Mouse (Mus musculus): ENCODE data around the gene Dgkk. TPM values are rescaled to one million over a fixed set of nuclear protein-coding genes. Genes with fewer than 3 reads are reported as not detected.
"Not testable (repeated sequence)": the region's sequence is repeated elsewhere in the genome, so short reads cannot be mapped to it uniquely, and the experiment has no call there.

Dgkk gene
- total RNA-seq (2021): 1 to 10 TPM; 1.9 to 3.6 TPM
- long read RNA-seq: 0 reads

DNA sequence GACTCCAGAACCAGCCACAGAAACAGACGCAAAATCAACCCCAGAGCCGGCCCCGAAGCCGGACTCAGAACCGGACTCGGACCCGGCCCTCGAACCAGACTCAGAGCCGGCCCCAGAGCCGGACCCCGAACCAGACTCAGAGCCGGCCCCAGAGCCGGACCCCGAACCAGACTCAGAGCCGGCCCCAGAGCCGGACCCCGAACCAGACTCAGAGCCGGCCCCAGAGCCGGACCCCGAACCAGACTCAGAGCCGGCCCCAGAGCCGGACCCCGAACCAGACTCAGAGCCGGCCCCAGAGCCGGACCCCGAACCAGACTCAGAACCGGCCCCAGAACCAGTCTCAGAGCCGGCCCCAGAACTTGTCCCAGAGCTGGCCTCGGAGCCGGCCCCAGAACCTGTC lies at the start of gene Dgkk:
Gene Dgkk (plus strand): TSS at position 301 of the 400 bp plus-strand sequence.
- DNase-seq (ENCODE audit: low spot score in 2 of 2): not testable (repeated sequence)

DNA sequence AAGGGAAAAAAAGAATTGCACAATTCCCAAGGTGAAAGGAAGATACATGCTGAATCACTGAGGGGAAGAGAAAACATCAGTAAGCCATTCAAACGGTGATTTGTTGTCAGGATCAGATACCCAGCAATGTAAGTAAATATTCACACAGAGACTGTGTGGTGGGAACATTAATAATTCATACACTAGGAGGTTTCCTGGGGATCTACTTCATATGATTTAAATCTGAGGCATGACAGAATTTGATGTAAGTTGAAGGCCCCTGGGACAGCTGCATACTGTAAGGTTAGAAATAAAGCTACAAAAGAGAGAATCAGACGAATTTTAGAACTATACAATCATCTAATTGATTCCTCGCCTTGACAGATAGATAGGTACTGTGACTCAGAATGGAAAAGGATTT lies 45.1 kb upstream of the Dgkk start:
- DNase-seq (ENCODE audit: low spot score in 2 of 2): no peak

DNA sequence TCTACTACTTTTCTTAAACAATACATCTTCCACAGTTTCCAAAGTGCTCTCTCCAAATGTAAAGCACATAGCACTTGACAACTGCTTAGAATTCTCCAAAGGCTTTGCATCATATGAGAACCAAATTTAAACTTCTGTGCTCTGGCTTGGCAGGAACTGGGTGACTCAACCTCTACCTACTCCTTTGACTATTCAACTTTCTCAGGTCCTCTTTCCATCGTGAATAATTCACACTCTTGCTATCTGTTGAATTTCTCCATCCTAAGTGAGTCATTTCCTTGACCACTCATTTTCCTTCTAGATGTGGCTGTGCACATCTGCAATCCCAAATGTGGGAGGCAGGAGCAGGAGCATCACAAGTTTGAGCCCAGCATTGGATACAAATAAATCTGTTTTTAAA lies 28.4 kb upstream of the Dgkk start:
- DNase-seq (ENCODE audit: low spot score in 2 of 2): no peak

DNA sequence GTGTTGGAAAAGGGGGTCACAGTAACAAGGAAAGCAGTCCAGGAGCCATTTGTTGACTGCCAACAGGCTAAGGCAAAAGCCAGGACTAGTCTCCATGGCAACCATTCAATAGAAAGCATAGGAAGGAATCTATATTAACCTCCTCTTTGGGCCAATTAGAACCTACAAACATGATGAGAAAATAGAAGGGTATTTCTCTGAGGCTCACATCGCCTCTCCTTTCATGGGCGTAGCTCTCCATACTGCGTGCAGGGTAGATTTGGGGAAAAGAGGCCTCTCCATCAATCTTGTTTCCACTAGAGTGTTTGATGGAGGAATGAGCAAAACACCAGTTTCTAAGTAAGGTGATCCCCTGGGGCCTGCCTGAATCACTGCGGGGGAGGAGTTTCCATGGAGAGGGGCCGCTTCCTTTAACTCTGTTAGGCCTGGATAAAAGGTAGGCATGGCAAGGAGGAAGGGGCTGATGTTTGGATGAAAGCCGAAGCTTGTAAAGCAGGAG lies 27.5 kb upstream of the Dgkk start:
- DNase-seq (ENCODE audit: low spot score in 2 of 2): no peak

DNA sequence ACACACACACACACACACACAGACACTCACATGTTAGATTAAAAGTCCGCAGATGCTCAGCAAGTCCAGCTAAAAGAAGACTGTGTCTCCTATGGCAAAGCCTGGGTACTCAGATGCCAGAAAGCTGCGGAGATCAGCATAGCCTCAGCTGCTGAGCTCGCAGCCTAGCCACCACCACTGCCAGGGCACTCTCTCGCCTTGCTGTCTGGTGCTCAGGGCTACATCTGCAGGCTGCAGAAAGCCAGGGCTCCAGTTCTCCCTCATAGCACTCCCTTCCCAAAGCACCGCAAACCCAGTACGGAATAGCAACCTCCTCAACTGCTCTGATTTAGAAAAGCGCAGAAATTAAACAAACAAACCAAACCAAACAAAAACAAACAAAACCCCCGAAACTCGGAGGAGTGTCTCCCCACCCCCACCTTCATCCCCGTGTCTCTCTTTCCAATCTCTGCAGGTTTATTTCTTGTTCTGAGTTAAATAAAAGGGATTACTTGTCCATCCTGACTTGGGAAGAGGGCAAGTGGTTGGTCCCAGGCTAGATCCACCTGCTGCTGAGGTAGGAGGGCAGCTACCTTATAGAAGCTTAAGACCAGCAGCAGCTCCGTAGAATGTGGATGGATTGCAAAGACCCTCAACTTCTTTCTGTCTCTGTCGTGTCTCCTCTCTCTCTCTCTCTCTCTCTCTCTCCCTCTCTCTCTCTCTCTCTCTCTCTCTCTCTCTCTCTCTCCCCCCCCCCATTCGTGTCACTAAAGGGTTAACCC lies 1.4 kb upstream of the Dgkk start:
- peak in 1 of 2 experiments; percentile 12 for DNase-seq (ENCODE audit: low spot score in 2 of 2)

DNA sequence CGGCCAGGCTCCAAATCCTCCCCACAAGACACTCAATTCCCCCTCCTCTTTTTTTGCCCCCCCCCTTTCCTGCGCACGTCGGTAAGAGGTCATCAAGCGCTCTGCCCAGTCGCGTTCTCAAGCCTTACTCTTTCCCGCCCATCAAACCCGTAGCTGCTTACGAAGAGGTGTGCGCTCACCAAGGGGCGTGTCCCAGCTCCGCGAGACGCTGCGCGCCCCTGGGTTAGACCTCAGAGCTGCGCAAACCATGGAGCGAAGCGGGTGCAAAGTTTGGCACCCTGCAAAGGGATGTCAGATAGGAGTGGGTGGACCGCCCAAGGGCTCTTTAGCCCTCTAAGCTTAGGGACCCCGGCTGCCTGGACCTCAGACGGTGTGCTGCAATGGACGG lies 862 bp upstream of the Dgkk start:
- peak in 1 of 2 experiments; percentile 19 for DNase-seq (ENCODE audit: low spot score in 2 of 2)

DNA sequence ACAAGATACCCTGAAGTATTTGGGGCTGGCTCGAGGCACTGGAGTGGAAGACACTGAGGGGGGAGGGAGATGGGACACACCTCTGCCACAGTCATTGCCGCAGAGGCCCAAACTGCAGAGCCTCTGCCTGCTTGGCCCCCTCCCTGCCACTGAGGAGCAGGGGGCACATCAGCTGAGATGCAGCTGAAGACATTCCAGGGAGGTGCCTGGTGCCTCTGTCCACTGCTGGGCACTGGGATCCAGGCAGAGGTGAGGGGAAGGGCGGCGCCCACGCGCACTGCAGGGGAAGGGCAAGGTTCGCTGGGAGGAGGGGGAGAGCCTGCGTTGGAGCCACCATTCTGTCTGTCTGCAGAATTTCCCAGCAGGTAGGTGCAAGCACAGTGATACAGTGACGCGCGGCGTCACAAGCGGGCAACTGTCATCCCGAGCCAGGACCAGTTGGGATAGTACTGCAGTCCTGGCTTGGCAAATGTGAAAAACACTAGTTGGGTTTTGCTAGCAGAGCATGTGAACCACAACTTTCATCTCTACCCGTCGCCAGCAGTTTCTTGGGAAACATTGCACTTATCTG lies 948 bp downstream of the Dgkk start:
- no peak for DNase-seq (ENCODE audit: low spot score in 2 of 2)

DNA sequence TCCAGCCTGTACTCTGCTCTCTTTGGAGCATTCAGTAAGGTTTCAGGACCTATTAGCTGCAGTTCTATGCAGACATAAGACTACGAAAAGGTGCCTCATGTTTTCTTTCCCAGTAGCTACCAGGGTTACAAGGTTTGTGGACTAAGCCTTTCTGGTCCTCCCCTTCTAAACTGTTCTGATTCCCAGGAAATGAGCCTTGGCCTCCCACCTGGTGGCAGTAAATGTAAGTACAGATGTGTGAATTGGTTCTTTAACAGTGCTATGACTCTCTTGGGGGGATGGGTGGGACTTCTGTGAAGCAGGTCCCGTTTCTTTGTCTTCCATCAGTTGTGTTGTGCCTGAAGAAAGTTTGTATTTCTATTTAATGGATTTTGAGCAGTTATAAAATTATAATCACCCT lies 53.4 kb downstream of the Dgkk start:
- no peak for DNase-seq (ENCODE audit: low spot score in 2 of 2)

DNA sequence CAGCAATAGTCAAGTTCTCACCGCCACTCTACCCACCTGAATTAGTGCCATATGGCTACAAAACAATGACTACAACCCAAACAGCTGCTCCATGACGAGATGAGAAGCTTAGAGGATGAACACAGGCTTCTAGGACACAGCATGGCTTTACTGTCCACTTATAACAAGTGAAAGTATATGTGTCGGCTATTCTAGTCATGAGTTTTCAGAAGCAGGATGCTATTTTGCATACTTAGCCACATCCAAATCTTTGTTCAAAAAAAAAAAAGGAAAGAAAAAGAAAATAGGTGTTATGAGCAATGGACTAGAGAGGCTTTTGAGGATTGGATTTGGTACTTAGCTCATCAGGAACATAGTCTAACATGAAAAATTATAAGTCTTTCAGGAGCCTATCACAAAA lies 74.4 kb downstream of the Dgkk start:
- DNase-seq (ENCODE audit: low spot score in 2 of 2): no peak

DNA sequence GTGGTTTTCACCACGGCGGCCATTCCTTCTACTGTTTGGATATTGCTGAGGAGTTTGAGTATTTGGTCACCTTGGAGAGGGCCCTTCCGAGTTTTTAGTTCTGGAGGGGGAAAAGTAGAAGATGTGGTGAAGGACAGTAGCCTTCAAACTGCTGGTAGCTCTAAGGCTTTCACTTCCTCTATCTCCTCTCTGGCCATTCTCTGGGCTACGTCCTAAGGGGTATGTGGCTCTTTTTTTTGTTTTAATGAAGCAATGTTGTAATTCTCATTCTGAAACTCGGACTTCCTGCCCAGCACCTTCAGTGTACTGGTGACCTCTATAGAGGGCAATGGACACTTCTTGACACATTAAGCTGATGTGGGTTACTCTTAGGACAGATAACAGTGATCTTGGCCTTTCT lies 75.0 kb downstream of the Dgkk start:
- DNase-seq (ENCODE audit: low spot score in 2 of 2): no peak

DNA sequence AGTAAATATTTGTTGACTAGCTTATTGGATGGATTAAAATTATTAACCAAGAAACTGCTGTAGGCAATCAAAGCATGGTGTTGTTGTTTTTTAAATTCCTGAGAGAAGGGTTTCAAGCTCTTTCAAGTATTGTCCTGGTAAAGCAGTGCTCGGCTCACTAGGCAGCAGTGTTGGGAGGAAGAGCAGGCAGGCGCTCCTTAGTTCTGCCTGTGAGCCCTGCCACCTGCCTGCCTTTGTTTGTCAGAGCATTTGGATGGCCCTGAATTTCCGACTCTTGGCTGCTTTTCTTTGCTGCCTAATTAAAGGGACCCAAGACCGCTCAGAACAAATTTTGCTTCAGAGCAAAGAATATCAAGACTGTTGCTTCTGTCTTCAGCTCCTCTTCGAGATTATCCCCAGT lies 114.8 kb downstream of the Dgkk start:
- DNase-seq (ENCODE audit: low spot score in 2 of 2): no peak

DNA sequence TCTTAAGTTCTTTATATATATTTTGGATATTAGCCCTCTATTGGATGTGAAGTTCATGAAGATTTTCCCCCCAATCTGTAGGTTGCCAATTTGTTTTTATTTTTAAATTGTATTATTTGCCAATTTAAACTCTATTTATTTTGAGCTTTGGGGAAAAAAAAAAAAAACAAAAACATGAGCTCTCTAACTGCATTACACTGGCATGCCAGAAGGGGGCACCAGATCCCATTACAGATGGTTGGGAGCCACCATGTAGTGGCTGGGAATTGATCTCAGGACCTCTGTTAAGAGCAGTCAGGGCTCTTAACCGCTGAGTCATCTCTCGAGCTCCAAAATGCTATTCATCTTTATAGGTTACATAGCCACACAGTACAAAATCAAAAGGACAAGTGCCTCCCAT lies 131.9 kb downstream of the Dgkk start:
- no peak for DNase-seq (ENCODE audit: low spot score in 2 of 2)

DNA sequence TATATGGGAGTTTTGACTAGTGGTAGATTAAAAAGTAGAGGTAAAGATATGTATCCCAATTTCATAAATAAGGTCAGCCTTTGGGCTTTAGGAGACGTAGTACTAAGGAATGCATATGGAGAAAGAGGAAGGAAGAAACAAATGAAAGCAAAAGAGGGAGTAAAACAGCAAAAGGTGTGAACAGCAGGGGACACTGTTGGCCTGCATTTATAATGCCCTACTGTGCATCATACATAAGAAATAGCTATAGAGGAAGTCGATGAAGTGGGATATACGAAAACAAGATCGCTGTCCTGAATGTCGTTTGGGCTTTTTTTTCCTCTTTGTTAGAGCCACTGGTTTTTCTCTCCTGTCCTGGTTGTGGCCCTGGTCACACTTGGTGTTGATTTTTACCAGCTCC lies 143.1 kb downstream of the Dgkk start:
- no peak for DNase-seq (ENCODE audit: low spot score in 2 of 2)

DNA sequence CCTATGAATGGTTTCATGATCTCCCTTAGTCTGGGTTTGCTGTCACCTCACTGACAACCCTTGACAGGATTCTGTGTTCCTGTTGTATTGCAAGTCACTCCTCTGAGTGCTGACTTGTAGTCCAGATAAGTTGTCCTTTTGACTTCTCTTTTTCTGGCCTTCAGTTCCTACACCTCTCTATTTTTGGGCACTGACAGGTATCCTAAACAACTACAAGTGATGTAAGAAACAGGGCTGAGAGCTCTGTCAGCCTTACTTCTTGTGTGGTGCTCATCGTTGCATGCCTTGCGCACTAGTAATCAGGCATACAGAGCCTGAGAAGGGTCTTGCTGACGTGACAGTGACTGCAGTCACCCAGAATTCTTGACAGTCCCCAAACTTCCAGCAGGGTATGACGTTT lies 147.1 kb downstream of the Dgkk start:
- DNase-seq (ENCODE audit: low spot score in 2 of 2): no peak

DNA sequence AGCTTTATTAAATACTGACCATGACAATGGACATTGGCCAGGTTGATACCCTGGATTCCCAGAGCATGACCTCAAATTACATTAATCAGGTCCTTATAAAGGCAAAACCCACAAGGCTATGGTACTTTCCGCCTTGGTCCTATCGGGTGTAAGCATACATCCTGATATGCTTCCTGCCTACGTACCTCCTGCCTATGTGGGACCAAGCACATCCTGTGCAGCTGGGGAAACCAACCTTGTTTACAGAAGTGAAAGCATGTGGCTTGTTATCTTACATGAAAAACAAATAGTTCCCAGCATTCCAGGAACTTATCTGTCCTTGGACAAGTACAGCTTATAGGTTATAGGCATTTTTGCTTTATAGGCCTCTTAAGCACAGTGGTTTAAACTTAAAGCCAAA lies 189.5 kb downstream of the Dgkk start:
- DNase-seq (ENCODE audit: low spot score in 2 of 2): no peak

DNA sequence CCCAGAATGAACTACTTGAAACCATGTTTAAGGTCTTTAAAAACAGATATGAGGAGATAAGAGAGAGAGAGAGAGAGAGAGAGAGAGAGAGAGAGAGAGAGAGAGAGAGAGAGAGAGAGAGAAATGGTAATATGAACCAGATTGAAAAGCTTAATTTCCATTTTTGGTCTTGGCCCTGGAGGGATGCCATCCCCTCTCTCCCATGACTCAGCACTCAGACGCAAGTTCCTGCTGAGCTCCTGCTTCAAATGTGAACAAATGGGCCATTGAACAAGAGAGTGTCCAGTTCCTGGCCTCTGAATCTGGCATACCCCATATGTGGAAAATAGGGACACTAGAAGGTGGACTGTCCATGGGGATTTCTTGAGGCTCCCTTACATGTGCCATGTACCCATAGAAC lies 192.8 kb downstream of the Dgkk start:
- DNase-seq (ENCODE audit: low spot score in 2 of 2): no peak

DNA sequence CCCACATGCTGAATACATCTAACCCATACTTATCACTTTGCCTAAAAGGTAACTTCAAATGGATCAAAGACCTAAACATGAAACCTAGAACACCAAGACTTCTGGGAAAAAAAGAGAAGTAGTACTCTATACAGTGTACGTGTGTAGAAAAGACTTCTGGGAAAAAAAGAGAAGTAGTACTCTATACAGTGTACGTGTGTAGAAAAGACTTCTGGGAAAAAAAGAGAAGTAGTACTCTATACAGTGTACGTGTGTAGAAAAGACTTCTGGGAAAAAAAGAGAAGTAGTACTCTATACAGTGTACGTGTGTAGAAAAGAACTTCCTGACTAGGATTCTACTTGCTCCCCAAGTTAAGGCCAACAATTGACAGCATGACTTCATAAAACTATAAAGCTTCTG lies 204.8 kb downstream of the Dgkk start:
- DNase-seq (ENCODE audit: low spot score in 2 of 2): not testable (repeated sequence)
